Mouse (Mus musculus): ENCODE measurements around the gene Mtr. TPM values are rescaled to one million over a fixed set of nuclear protein-coding genes. Genes with fewer than 3 reads are reported as not detected.
"Not testable (repeated sequence)": the region's sequence is repeated elsewhere in the genome, so short reads cannot be mapped to it uniquely, and the experiment has no call there.

Mtr gene
- polyA plus RNA-seq, 1 experiment from 2014 or later: 18.2 TPM

GRCm38 (mm10) chr13:12160121-12160475 lies 97.8 kb downstream of the Mtr start:
- 86% methylated on average over 3 of the region's 3 CpGs for WGBS
- DNase-seq (ENCODE audit: low spot score): no peak
- Histone ChIP-seq H3K4me3 (ENCODE audit: low read depth, low read length) (no peak overlapping the region), H3K9me3 (ENCODE audit: control insufficient read depth, low read length) (no peaks in the 10 kb centered on the region), H3K36me3 (ENCODE audit: control insufficient read depth, insufficient read depth, low read length) (no peaks in the 10 kb centered on the region), H3K27me3 (replicated peaks; ENCODE audit: control insufficient read depth, insufficient read depth, low read length) (no peaks in the 10 kb centered on the region), H3K27ac (ENCODE audit: low read depth, low read length) (no peak overlapping the region), H3K9ac (ENCODE audit: low read depth, low read length) (no peak overlapping the region), H3K4me1 (replicated peaks; ENCODE audit: control insufficient read depth, insufficient read depth, low read length) (no peaks in the 10 kb centered on the region), H3K4me2 (no peak overlapping the region)
- ATAC-seq (replicated peaks; ENCODE audit: low FRiP score): no peak

- ATAC-seq (replicated peaks; ENCODE audit: low FRiP score) (no peak), DNase-seq (ENCODE audit: low spot score) (no peak)
- 54% methylated on average over 9 of the region's 9 CpGs for WGBS
- Histone ChIP-seq H3K4me3 (ENCODE audit: low read depth, low read length) (no peak overlapping the region), H3K27ac (ENCODE audit: low read depth, low read length) (no peak overlapping the region), H3K36me3 (ENCODE audit: control insufficient read depth, insufficient read depth, low read length) (no peaks in the 10 kb centered on the region), H3K4me2 (no peak overlapping the region), H3K9ac (ENCODE audit: low read depth, low read length) (no peak overlapping the region), H3K9me3 (ENCODE audit: control insufficient read depth, low read length) (no peaks in the 10 kb centered on the region), H3K4me1 (replicated peaks; ENCODE audit: control insufficient read depth, insufficient read depth, low read length) (no peaks in the 10 kb centered on the region), H3K27me3 (replicated peaks; ENCODE audit: control insufficient read depth, insufficient read depth, low read length) (no peaks in the 10 kb centered on the region)
Observed at GRCm38 (mm10) chr13:12159288-12160120, 98.4 kb downstream of the Mtr start.

GRCm38 (mm10) chr13:12153922-12154321 lies 104.0 kb downstream of the Mtr start:
- ATAC-seq (replicated peaks; ENCODE audit: low FRiP score): no peak
- no peaks in the 10 kb centered on the region for H3K36me3 ChIP-seq (ENCODE audit: control insufficient read depth, insufficient read depth, low read length)

GRCm38 (mm10) chr13:12146918-12147507 lies 110.9 kb downstream of the Mtr start:
- H3K27ac ChIP-seq (ENCODE audit: low read depth, low read length): no peak overlapping the region
- no peak for DNase-seq (ENCODE audit: low spot score)
- H3K4me3 ChIP-seq (ENCODE audit: low read depth, low read length): no peak overlapping the region
- no peaks in the 10 kb centered on the region for H3K36me3 ChIP-seq (ENCODE audit: control insufficient read depth, insufficient read depth, low read length)
- no peak overlapping the region for H3K9ac ChIP-seq (ENCODE audit: low read depth, low read length)
- 78% methylated on average over 6 of the region's 6 CpGs for WGBS
- no peaks in the 10 kb centered on the region for H3K4me1 ChIP-seq (replicated peaks; ENCODE audit: control insufficient read depth, insufficient read depth, low read length)
- H3K27me3 ChIP-seq (replicated peaks; ENCODE audit: control insufficient read depth, insufficient read depth, low read length): no peaks in the 10 kb centered on the region
- H3K9me3 ChIP-seq (ENCODE audit: control insufficient read depth, low read length): no peaks in the 10 kb centered on the region
- ATAC-seq (replicated peaks; ENCODE audit: low FRiP score): no peak
- H3K4me2 ChIP-seq: no peak overlapping the region

More at GRCm38 (mm10) chr13:12153922-12154321, 104.0 kb downstream of the Mtr start:
- Histone ChIP-seq H3K9me3 (ENCODE audit: control insufficient read depth, low read length) (no peaks in the 10 kb centered on the region), H3K4me2 (no peak overlapping the region), H3K27me3 (replicated peaks; ENCODE audit: control insufficient read depth, insufficient read depth, low read length) (no peaks in the 10 kb centered on the region), H3K9ac (ENCODE audit: low read depth, low read length) (no peak overlapping the region), H3K4me1 (replicated peaks; ENCODE audit: control insufficient read depth, insufficient read depth, low read length) (no peaks in the 10 kb centered on the region), H3K4me3 (ENCODE audit: low read depth, low read length) (no peak overlapping the region), H3K27ac (ENCODE audit: low read depth, low read length) (no peak overlapping the region)
- 81% methylated on average over 11 of the region's 11 CpGs for WGBS
- no peak for DNase-seq (ENCODE audit: low spot score)

- Histone ChIP-seq H3K36me3 (ENCODE audit: control insufficient read depth, insufficient read depth, low read length) (no peaks in the 10 kb centered on the region), H3K27me3 (replicated peaks; ENCODE audit: control insufficient read depth, insufficient read depth, low read length) (no peaks in the 10 kb centered on the region), H3K4me3 (ENCODE audit: low read depth, low read length) (no peak overlapping the region), H3K9ac (ENCODE audit: low read depth, low read length) (no peak overlapping the region), H3K9me3 (ENCODE audit: control insufficient read depth, low read length) (no peaks in the 10 kb centered on the region), H3K27ac (ENCODE audit: low read depth, low read length) (no peak overlapping the region), H3K4me2 (no peak overlapping the region), H3K4me1 (replicated peaks; ENCODE audit: control insufficient read depth, insufficient read depth, low read length) (no peaks in the 10 kb centered on the region)
- no peak for ATAC-seq (replicated peaks; ENCODE audit: low FRiP score)
- WGBS: 77% methylated on average over 2 of the region's 2 CpGs
- no peak for DNase-seq (ENCODE audit: low spot score)
Observed at GRCm38 (mm10) chr13:12146402-12146801, 111.5 kb downstream of the Mtr start.

- no peaks in the 10 kb centered on the region for H3K36me3 ChIP-seq (ENCODE audit: control insufficient read depth, insufficient read depth, low read length)
- no peak overlapping the region for H3K27ac ChIP-seq (ENCODE audit: low read depth, low read length)
- H3K4me1 ChIP-seq (replicated peaks; ENCODE audit: control insufficient read depth, insufficient read depth, low read length): no peaks in the 10 kb centered on the region
- H3K27me3 ChIP-seq (replicated peaks; ENCODE audit: control insufficient read depth, insufficient read depth, low read length): no peaks in the 10 kb centered on the region
- DNase-seq (ENCODE audit: low spot score) (no peak), ATAC-seq (replicated peaks; ENCODE audit: low FRiP score) (no peak)
- no peak overlapping the region for H3K4me2 ChIP-seq
- H3K9me3 ChIP-seq (ENCODE audit: control insufficient read depth, low read length): no peaks in the 10 kb centered on the region
- no peak overlapping the region for H3K9ac ChIP-seq (ENCODE audit: low read depth, low read length)
- H3K4me3 ChIP-seq (ENCODE audit: low read depth, low read length): no peak overlapping the region
- WGBS: 85% methylated on average over 5 of the region's 5 CpGs
Observed at GRCm38 (mm10) chr13:12143347-12143746, 114.6 kb downstream of the Mtr start.

GRCm38 (mm10) chr13:12136461-12136860 lies 121.5 kb downstream of the Mtr start:
- DNase-seq (ENCODE audit: low spot score); H3K36me3 ChIP-seq (ENCODE audit: control insufficient read depth, insufficient read depth, low read length); H3K9ac ChIP-seq (ENCODE audit: low read depth, low read length); H3K4me3 ChIP-seq (ENCODE audit: low read depth, low read length); H3K27me3 ChIP-seq (replicated peaks; ENCODE audit: control insufficient read depth, insufficient read depth, low read length); H3K9me3 ChIP-seq (ENCODE audit: control insufficient read depth, low read length); H3K4me2 ChIP-seq; ATAC-seq (replicated peaks; ENCODE audit: low FRiP score); H3K27ac ChIP-seq (ENCODE audit: low read depth, low read length): not testable (repeated sequence)
- H3K4me1 ChIP-seq (replicated peaks; ENCODE audit: control insufficient read depth, insufficient read depth, low read length): peaks cover 17% of the 10 kb centered on the region
- WGBS: 88% methylated on average over 10 of the region's 10 CpGs

- Histone ChIP-seq H3K36me3 (ENCODE audit: control insufficient read depth, insufficient read depth, low read length) (no peaks in the 10 kb centered on the region), H3K4me3 (ENCODE audit: low read depth, low read length) (no peak overlapping the region), H3K27me3 (replicated peaks; ENCODE audit: control insufficient read depth, insufficient read depth, low read length) (no peaks in the 10 kb centered on the region), H3K4me1 (replicated peaks; ENCODE audit: control insufficient read depth, insufficient read depth, low read length) (peaks cover 21% of the 10 kb centered on the region), H3K9me3 (ENCODE audit: control insufficient read depth, low read length) (no peaks in the 10 kb centered on the region), H3K4me2 (0 out of 2 replicates have a peak overlapping the region, but pooled peaks have one; percentile 7), H3K9ac (ENCODE audit: low read depth, low read length) (no peak overlapping the region), H3K27ac (ENCODE audit: low read depth, low read length) (no peak overlapping the region)
- peak; percentile 33; the same call in 1 of the 2 replicates for ATAC-seq (replicated peaks; ENCODE audit: low FRiP score)
- no peak for DNase-seq (ENCODE audit: low spot score)
- 46% methylated on average over 7 of the region's 7 CpGs for WGBS
Observed at GRCm38 (mm10) chr13:12133549-12133948, 124.4 kb downstream of the Mtr start.

All from liver, embryonic 11.5 days (tissue).